Mouse (Mus musculus): ENCODE results near the gene Acad11. TPM values are rescaled to one million over a fixed set of nuclear protein-coding genes. Genes with fewer than 3 reads are reported as not detected.

Gene Acad11
- polyA plus RNA-seq, 1 experiment: 6.8 TPM

- Histone ChIP-seq H3K4me1 (ENCODE audit: control insufficient read depth, insufficient read depth, low read length) (no peaks in the 10 kb centered on the region), H3K4me3 (replicated peaks; ENCODE audit: control insufficient read depth, low read depth, low read length) (no peak overlapping the region), H3K27ac (ENCODE audit: control insufficient read depth, insufficient read depth, low read depth, low read length, poor library complexity) (no peak overlapping the region)
- WGBS: 81% methylated on average over 6 of the region's 6 CpGs
- TF ChIP-seq POLR2A (IDR thresholded peaks at IDR 0.05; ENCODE audit: borderline replicate concordance, control insufficient read depth, low read depth, low read length) (no peak), CTCF (IDR thresholded peaks at IDR 0.05; ENCODE audit: control insufficient read depth, insufficient read depth, low read length) (no peak)
Measured at GRCm38 (mm10) chr9:104107482-104107881, 44.3 kb downstream of the Acad11 start.

- no peak overlapping the region for H3K4me3 ChIP-seq (replicated peaks; ENCODE audit: control insufficient read depth, low read depth, low read length)
- H3K4me1 ChIP-seq (ENCODE audit: control insufficient read depth, insufficient read depth, low read length): no peaks in the 10 kb centered on the region
- H3K27ac ChIP-seq (ENCODE audit: control insufficient read depth, insufficient read depth, low read depth, low read length, poor library complexity): no peak overlapping the region
- no peak for TF ChIP-seq POLR2A (IDR thresholded peaks at IDR 0.05; ENCODE audit: borderline replicate concordance, control insufficient read depth, low read depth, low read length)
- no peak for TF ChIP-seq CTCF (IDR thresholded peaks at IDR 0.05; ENCODE audit: control insufficient read depth, insufficient read depth, low read length)
- WGBS: 84% methylated on average over 2 of the region's 2 CpGs
Measured at GRCm38 (mm10) chr9:104108571-104109143, 45.5 kb downstream of the Acad11 start.

GRCm38 (mm10) chr9:104109151-104109550 lies 46.0 kb downstream of the Acad11 start:
- H3K27ac ChIP-seq (ENCODE audit: control insufficient read depth, insufficient read depth, low read depth, low read length, poor library complexity): no peak overlapping the region
- no peaks in the 10 kb centered on the region for H3K4me1 ChIP-seq (ENCODE audit: control insufficient read depth, insufficient read depth, low read length)
- 84% methylated on average over 5 of the region's 5 CpGs for WGBS
- TF ChIP-seq CTCF (IDR thresholded peaks at IDR 0.05; ENCODE audit: control insufficient read depth, insufficient read depth, low read length) (no peak), POLR2A (IDR thresholded peaks at IDR 0.05; ENCODE audit: borderline replicate concordance, control insufficient read depth, low read depth, low read length) (no peak)
- no peak overlapping the region for H3K4me3 ChIP-seq (replicated peaks; ENCODE audit: control insufficient read depth, low read depth, low read length)

GRCm38 (mm10) chr9:104123101-104123500 lies 59.9 kb downstream of the Acad11 start:
- TF ChIP-seq CTCF (IDR thresholded peaks at IDR 0.05; ENCODE audit: control insufficient read depth, insufficient read depth, low read length): no peak
- TF ChIP-seq POLR2A (IDR thresholded peaks at IDR 0.05; ENCODE audit: borderline replicate concordance, control insufficient read depth, low read depth, low read length): no peak
- Histone ChIP-seq H3K27ac (ENCODE audit: control insufficient read depth, insufficient read depth, low read depth, low read length, poor library complexity) (no peak overlapping the region), H3K4me1 (ENCODE audit: control insufficient read depth, insufficient read depth, low read length) (no peaks in the 10 kb centered on the region), H3K4me3 (replicated peaks; ENCODE audit: control insufficient read depth, low read depth, low read length) (no peak overlapping the region)
- 37% methylated on average over 5 of the region's 5 CpGs for WGBS

GRCm38 (mm10) chr9:104123622-104124021 lies 60.4 kb downstream of the Acad11 start:
- no peak for TF ChIP-seq CTCF (IDR thresholded peaks at IDR 0.05; ENCODE audit: control insufficient read depth, insufficient read depth, low read length)
- Histone ChIP-seq H3K4me3 (replicated peaks; ENCODE audit: control insufficient read depth, low read depth, low read length) (no peak overlapping the region), H3K27ac (ENCODE audit: control insufficient read depth, insufficient read depth, low read depth, low read length, poor library complexity) (no peak overlapping the region), H3K4me1 (ENCODE audit: control insufficient read depth, insufficient read depth, low read length) (no peaks in the 10 kb centered on the region)
- 84% methylated on average over 5 of the region's 5 CpGs for WGBS

- no peaks in the 10 kb centered on the region for H3K4me1 ChIP-seq (ENCODE audit: control insufficient read depth, insufficient read depth, low read length)
- 64% methylated on average over 3 of the region's 3 CpGs for WGBS
- H3K4me3 ChIP-seq (replicated peaks; ENCODE audit: control insufficient read depth, low read depth, low read length): no peak within 1 kb of the TSS
- H3K27ac ChIP-seq (ENCODE audit: control insufficient read depth, insufficient read depth, low read depth, low read length, poor library complexity): no peak within 1 kb of the TSS
- TF ChIP-seq POLR2A (IDR thresholded peaks at IDR 0.05; ENCODE audit: borderline replicate concordance, control insufficient read depth, low read depth, low read length) (no peak), CTCF (IDR thresholded peaks at IDR 0.05; ENCODE audit: control insufficient read depth, insufficient read depth, low read length) (no peak)
Measured at GRCm38 (mm10) chr9:104126833-104127232, 63.7 kb downstream of the Acad11 start, which contains the start of gene Ackr4. Gene Ackr4 (minus strand): TSS chr9:104126933.

- TF ChIP-seq CTCF (IDR thresholded peaks at IDR 0.05; ENCODE audit: control insufficient read depth, insufficient read depth, low read length) (no peak), POLR2A (IDR thresholded peaks at IDR 0.05; ENCODE audit: borderline replicate concordance, control insufficient read depth, low read depth, low read length) (no peak)
- Histone ChIP-seq H3K4me1 (ENCODE audit: control insufficient read depth, insufficient read depth, low read length) (no peaks in the 10 kb centered on the region), H3K4me3 (replicated peaks; ENCODE audit: control insufficient read depth, low read depth, low read length) (no peak overlapping the region), H3K27ac (ENCODE audit: control insufficient read depth, insufficient read depth, low read depth, low read length, poor library complexity) (no peak overlapping the region)
- WGBS: 74% methylated on average over 2 of the region's 2 CpGs
Measured at GRCm38 (mm10) chr9:104128110-104128509, 64.9 kb downstream of the Acad11 start.

- no peak overlapping the region for H3K27ac ChIP-seq (ENCODE audit: control insufficient read depth, insufficient read depth, low read depth, low read length, poor library complexity)
- no peaks in the 10 kb centered on the region for H3K4me1 ChIP-seq (ENCODE audit: control insufficient read depth, insufficient read depth, low read length)
- 88% methylated on average over 9 of the region's 9 CpGs for WGBS
- TF ChIP-seq CTCF (IDR thresholded peaks at IDR 0.05; ENCODE audit: control insufficient read depth, insufficient read depth, low read length) (no peak), POLR2A (IDR thresholded peaks at IDR 0.05; ENCODE audit: borderline replicate concordance, control insufficient read depth, low read depth, low read length) (no peak)
- no peak overlapping the region for H3K4me3 ChIP-seq (replicated peaks; ENCODE audit: control insufficient read depth, low read depth, low read length)
Measured at GRCm38 (mm10) chr9:104130141-104130755, 67.1 kb downstream of the Acad11 start.

Measured in bone marrow, adult 2 months (tissue).